Comparison of ENCODE assay signal across 18 mouse cellular contexts in genomic region chr4:129456126-129456525, GRCm38 (mm10). TPM values are rescaled to one million over a fixed set of nuclear protein-coding genes. Genes with fewer than 3 reads are reported as not detected.
"Had no signal": no experiment of that assay in that cellular context is flagged by ENCODE, and none has a peak within 500 bp of the region (broad histone marks: within the 10 kb centered on the region; RNA-seq: fewer than 3 reads in every experiment).

No protein-coding gene starts in this region.

- H3K9ac ChIP-seq: limb, embryonic 13.5 days; liver, embryonic 12.5 days; liver, embryonic 15.5 days; lung, embryonic 15.5 days; midbrain, embryonic 12.5 days; neural tube, embryonic 13.5 days had no signal

- H3K27me3 ChIP-seq: limb, embryonic 13.5 days; liver, embryonic 12.5 days; liver, embryonic 15.5 days; lung, embryonic 15.5 days; megakaryocyte, embryonic 14.5 days; midbrain, embryonic 12.5 days; neural tube, embryonic 13.5 days had no signal

- H3K4me1 ChIP-seq: limb, embryonic 13.5 days; lung, embryonic 15.5 days had no signal

- H3K27ac ChIP-seq: kidney, postnatal 0 days; left cerebral cortex, adult 2 months; limb, embryonic 13.5 days; liver, embryonic 12.5 days; liver, embryonic 15.5 days; lung, embryonic 15.5 days; midbrain, embryonic 12.5 days; neural tube, embryonic 13.5 days had no signal

- DNase-seq: layer of hippocampus, postnatal 36 days had no signal

- H3K4me3 ChIP-seq: left cerebral cortex, adult 2 months; limb, embryonic 13.5 days; liver, embryonic 12.5 days; liver, embryonic 15.5 days; lung, embryonic 15.5 days; midbrain, embryonic 12.5 days; myocyte; neural tube, embryonic 13.5 days had no signal

- H3K4me2 ChIP-seq: limb, embryonic 13.5 days; liver, embryonic 12.5 days; liver, embryonic 15.5 days; lung, embryonic 15.5 days; midbrain, embryonic 12.5 days; neural tube, embryonic 13.5 days had no signal

- H3K9me3 ChIP-seq: limb, embryonic 13.5 days; liver, embryonic 12.5 days; liver, embryonic 15.5 days; lung, embryonic 15.5 days; midbrain, embryonic 12.5 days; neural tube, embryonic 13.5 days had no signal

- H3K36me3 ChIP-seq: limb, embryonic 13.5 days; liver, embryonic 12.5 days; liver, embryonic 15.5 days; lung, embryonic 15.5 days; midbrain, embryonic 12.5 days; neural tube, embryonic 13.5 days had no signal

RNA-seq across cellular contexts. Expression of gene Zbtb8b, which starts 15.5 kb away (rescaled TPM):
- polyA plus RNA-seq: small intestine, adult 2 months; spleen, adult 2 months had no signal

RNA-seq across cellular contexts. Expression of gene Tssk3, which starts 34.7 kb away (rescaled TPM):
- polyA plus RNA-seq: intestine, embryonic 14.5 days; intestine, postnatal 0 days; kidney, embryonic 14.5 days; kidney, postnatal 0 days; limb, embryonic 13.5 days; liver, embryonic 12.5 days; lung, embryonic 15.5 days; midbrain, embryonic 12.5 days; myocyte; neural tube, embryonic 13.5 days; small intestine, adult 2 months; spleen, adult 2 months; stomach, embryonic 16.5 days; urinary bladder, adult 2 months had no signal

RNA-seq across cellular contexts. Expression of gene Fam229a, which starts 34.9 kb away (rescaled TPM):
- polyA plus RNA-seq: intestine, embryonic 14.5 days; kidney, embryonic 14.5 days; limb, embryonic 13.5 days; liver, embryonic 12.5 days; lung, embryonic 15.5 days; midbrain, embryonic 12.5 days; neural tube, embryonic 13.5 days; small intestine, adult 2 months; stomach, embryonic 16.5 days had no signal
